Mouse (Mus musculus) megakaryocyte, embryonic 14.5 days (primary cell): ENCODE results near the gene Mcat.

Source experiments
- FLI1 ChIP-seq: IDR thresholded peaks from 2 replicates; pipeline ENCODE4 v1.6.1; 2012; ENCODE audit warnings: low read length, inconsistent platforms, mixed read lengths
- GATA1 ChIP-seq: IDR thresholded peaks from 3 replicates; pipeline ENCODE4 v1.6.1; 2012; ENCODE audit warnings: mixed read lengths, low read length, inconsistent platforms, borderline replicate concordance

DNA sequence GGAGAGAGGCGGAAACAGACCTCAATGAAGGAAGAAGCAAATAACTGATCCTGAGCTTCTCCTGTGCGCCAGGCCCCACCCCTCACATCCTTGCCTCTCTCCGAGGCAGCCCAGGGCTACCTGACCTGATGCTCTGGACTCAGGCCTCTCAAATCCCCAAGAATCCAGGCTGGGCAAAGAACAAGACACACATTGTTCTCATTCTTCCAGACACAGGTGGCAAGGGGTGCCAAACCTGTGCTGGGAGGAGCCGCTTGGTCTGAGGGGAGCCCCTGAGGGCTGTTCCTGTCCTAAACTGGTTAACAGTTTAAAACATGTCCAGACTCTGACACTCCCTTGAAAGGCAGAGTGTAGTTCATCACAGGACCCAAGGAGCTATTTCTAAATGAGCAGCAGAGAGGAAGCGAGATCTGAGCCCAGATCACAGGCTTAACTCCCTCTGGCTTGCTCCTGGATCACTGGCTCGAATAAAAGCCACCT is 21.2 kb upstream of the Mcat start:
- no peak for TF ChIP-seq GATA1
- no peak for TF ChIP-seq FLI1
